Mouse (Mus musculus): ENCODE data around the gene Gpr161. TPM values are rescaled to one million over a fixed set of nuclear protein-coding genes. Genes with fewer than 3 reads are reported as not detected.

Gpr161 gene
- polyA plus RNA-seq (2012; rRNA removed), result 0.94 and 1.8 TPM in 2 replicates

DNA sequence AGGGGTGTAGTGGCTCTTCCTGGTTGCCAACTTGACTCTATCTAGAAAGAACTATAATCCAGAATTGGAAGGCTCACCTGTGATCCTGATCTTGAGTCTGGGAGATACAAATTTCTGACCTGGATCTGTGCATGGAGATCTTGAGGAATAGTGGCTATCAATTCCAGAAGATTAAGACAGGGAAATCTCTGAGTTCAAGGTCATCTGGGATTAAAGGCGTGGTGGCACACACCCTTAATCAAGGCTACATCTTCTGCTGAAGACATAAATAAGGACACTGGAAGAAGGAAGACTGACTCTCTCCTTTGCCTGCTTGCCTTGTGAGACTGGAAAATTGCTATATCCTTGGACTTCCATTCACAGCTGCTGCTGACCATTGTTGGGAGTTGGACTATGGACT, at the start of gene Gpr161:
Gene Gpr161 (plus strand): TSS at position 301 of the 400 bp plus-strand sequence.

Other genes starting within 250 kb of the Gpr161 start
- gene Tbx19, start 135.0 kb upstream of the Gpr161 start, polyA plus RNA-seq (2012; rRNA removed), result not detected in 2 replicates
- gene Sft2d2, start 101.4 kb upstream of the Gpr161 start, polyA plus RNA-seq (2012; rRNA removed), result 24.4 and 29.5 TPM in 2 replicates
- 7.7 and 11.0 TPM in 2 replicates for gene Tiprl, start 58.8 kb upstream of the Gpr161 start, polyA plus RNA-seq (2012; rRNA removed)
- gene Dcaf6, start 164.7 kb downstream of the Gpr161 start, polyA plus RNA-seq (2012; rRNA removed), result 6.1 and 8.0 TPM in 2 replicates
- 49.8 and 98.3 TPM in 2 replicates for gene Mpc2, start 164.8 kb downstream of the Gpr161 start, polyA plus RNA-seq (2012; rRNA removed)
- not detected in 2 replicates for gene Adcy10, start 189.4 kb downstream of the Gpr161 start, polyA plus RNA-seq (2012; rRNA removed)

Measured in stomach, adult 2 months (tissue).